Mouse (Mus musculus): ENCODE data around the gene B230217C12Rik. TPM values are rescaled to one million over a fixed set of nuclear protein-coding genes. Genes with fewer than 3 reads are reported as not detected.
A peak's percentile ranks its signal among the peaks of the same experiment; 100 is the strongest.

The B230217C12Rik gene
- polyA plus RNA-seq, 1 experiment = not detected

DNA sequence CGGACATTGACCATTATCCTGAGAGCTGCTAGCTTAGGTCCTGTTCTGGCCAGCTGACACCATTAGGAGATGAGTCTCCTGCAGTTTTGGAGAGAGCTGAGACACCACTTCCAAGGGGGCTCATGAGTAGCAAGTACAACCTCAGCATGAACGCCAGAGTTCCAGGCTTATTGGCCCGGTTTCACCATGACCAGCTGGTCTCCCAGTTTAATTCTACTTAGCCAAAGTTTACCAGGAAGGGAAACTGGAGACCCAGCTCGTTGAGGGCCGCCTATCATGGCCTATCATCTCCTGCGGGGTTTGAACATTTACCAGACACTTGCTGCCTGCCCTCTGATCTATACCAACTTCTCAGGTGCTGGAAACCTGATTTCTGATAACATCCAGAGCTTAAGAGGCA lies 33.0 kb upstream of the B230217C12Rik start:
- H3K27ac ChIP-seq (ENCODE audit: insufficient read depth, low read depth, low read length) = no peak overlapping the region
- peaks cover 54% of the 10 kb centered on the region for H3K4me1 ChIP-seq (ENCODE audit: control insufficient read depth, insufficient read depth, low read length)
- no peak overlapping the region for H3K4me3 ChIP-seq (ENCODE audit: insufficient read depth, low read depth, low read length)
- no peak for TF ChIP-seq POLR2A (IDR thresholded peaks at IDR 0.05; ENCODE audit: insufficient read depth, low read depth, low read length)
- no peak for TF ChIP-seq CTCF (IDR thresholded peaks at IDR 0.05; ENCODE audit: insufficient read depth, low read depth, low read length)
- 42% methylated on average over 6 of the region's 6 CpGs for WGBS

DNA sequence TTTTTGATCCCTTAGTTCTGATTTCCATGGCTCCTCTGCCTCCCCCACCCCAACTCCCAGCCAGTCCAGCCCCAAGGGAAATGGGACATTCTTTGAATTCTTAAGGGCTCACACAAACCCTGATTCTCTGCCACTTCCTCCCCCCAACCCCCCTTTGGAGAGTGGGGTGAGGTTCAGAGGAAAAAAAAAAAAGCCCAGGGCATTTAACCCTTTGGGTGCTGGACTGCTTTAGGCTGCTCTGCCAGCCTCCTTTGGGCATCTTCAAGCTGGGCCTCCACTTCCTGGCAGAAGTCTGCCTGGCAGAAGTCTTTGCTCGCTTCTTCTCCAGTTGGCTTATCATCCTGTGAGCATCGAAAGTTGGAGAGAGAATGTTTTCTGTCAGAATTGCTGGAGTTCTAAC lies 32.5 kb upstream of the B230217C12Rik start:
- H3K4me1 ChIP-seq (ENCODE audit: control insufficient read depth, insufficient read depth, low read length) = peaks cover 58% of the 10 kb centered on the region
- no peak overlapping the region for H3K4me3 ChIP-seq (ENCODE audit: insufficient read depth, low read depth, low read length)
- 52% methylated on average over 2 of the region's 2 CpGs for WGBS
- TF ChIP-seq CTCF (IDR thresholded peaks at IDR 0.05; ENCODE audit: insufficient read depth, low read depth, low read length) (no peak), POLR2A (IDR thresholded peaks at IDR 0.05; ENCODE audit: insufficient read depth, low read depth, low read length) (no peak)
- no peak overlapping the region for H3K27ac ChIP-seq (ENCODE audit: insufficient read depth, low read depth, low read length)

DNA sequence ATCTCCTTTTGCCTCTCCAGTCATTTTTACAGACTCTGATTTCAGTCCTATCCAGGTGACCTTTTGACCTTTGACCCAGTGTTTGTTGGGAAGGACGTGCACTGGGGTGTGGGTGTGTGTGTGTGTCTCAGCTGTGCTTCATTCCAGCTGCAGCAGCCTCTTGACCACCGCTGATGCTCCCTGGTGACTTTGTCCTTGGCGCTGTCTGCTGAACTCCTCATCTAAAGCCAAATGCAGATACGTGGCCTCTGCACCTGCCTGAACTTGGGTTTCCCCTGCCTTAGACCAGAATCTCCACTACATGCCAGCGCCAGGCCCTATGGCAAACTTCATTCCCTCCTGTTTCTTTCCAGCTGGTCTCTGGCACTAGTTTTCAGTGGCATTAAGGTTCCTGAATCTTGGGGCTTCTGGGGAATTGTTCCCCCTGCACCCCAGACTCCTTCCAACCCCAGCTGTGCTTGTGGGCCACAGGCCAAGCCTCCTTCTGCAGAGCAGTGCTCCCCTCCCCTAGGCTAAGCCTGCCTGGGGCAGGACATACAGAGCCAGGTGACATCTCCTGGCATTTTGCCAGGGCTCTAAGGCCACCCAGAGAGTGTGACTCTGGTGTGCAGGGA lies 31.9 kb upstream of the B230217C12Rik start:
- H3K4me3 ChIP-seq (ENCODE audit: insufficient read depth, low read depth, low read length) = no peak overlapping the region
- TF ChIP-seq POLR2A (IDR thresholded peaks at IDR 0.05; ENCODE audit: insufficient read depth, low read depth, low read length) (no peak), CTCF (IDR thresholded peaks at IDR 0.05; ENCODE audit: insufficient read depth, low read depth, low read length) (no peak)
- no peak overlapping the region for H3K27ac ChIP-seq (ENCODE audit: insufficient read depth, low read depth, low read length)
- H3K4me1 ChIP-seq (ENCODE audit: control insufficient read depth, insufficient read depth, low read length) = peaks cover 63% of the 10 kb centered on the region
- whole genome bisulfite sequencing = 57% methylated on average over 5 of the region's 5 CpGs

DNA sequence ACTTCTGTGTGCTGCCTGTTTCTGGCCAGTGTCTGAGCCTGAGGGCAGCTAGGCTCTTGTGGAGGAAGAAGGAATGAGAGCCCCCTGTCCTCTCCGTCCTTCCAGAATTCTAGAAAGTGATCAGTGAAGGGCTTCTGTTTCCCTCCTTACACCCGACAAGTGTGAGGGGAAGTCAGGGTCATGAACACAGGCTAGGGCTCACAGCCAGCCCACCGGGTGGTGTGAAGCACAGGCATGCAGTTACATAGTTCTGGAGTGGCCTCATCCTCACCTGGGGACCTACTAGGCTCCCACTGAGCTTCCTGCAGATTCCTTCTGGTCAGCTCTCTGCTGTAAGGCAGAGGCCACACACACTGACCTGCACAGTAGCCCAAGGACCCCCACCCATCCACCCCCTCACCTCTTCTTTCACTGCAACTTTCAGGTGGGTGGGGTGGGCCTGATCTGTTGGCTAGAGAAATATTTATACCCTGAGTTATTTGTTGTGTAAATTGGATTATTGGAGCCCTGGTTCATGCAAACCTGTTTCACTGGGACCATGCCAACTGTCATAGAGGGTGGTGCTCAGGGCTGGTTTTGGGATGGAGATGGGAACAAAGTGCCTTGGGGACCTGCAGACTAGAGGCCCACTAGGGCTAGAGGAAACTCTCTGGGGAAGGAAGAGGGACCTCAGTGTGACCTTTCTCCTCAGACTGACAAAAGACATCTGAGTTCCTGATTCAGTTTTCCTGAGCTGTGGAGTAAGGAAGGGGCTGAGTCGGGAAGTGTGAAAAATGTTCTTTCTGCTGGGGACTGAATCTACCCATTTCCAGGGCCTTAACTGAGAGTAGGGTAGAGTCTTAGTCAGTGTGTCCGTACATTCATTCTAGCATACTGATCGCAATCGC lies 31.1 kb upstream of the B230217C12Rik start:
- Histone ChIP-seq H3K4me1 (ENCODE audit: control insufficient read depth, insufficient read depth, low read length) (peaks cover 67% of the 10 kb centered on the region), H3K27ac (ENCODE audit: insufficient read depth, low read depth, low read length) (no peak overlapping the region), H3K4me3 (ENCODE audit: insufficient read depth, low read depth, low read length) (no peak overlapping the region)
- 71% methylated on average over 7 of the region's 7 CpGs for WGBS
- TF ChIP-seq CTCF (IDR thresholded peaks at IDR 0.05; ENCODE audit: insufficient read depth, low read depth, low read length) = no peak
- TF ChIP-seq POLR2A (IDR thresholded peaks at IDR 0.05; ENCODE audit: insufficient read depth, low read depth, low read length) = no peak

DNA sequence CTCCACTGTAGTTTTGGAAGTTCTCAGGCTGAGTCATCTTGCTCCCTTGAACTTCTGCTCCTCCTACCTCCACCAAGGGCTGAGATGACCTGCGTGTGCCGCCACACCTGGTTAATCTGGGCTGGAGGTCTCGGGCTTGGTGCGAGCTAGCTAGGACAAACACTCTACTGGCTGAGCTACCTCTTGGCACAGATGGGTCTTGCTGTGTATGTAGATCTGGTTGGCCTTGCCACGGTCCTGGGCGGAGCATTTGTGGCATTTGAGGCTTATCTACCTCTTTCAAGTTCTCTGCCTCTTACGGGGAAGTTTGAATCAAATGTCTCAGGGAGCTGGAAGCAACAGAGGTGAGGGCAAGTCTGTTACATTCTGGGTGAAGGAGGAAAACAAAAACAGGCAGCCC lies 30.2 kb upstream of the B230217C12Rik start:
- TF ChIP-seq POLR2A (IDR thresholded peaks at IDR 0.05; ENCODE audit: insufficient read depth, low read depth, low read length) = no peak
- no peak for TF ChIP-seq CTCF (IDR thresholded peaks at IDR 0.05; ENCODE audit: insufficient read depth, low read depth, low read length)
- Histone ChIP-seq H3K27ac (ENCODE audit: insufficient read depth, low read depth, low read length) (no peak overlapping the region), H3K4me3 (ENCODE audit: insufficient read depth, low read depth, low read length) (no peak overlapping the region), H3K4me1 (ENCODE audit: control insufficient read depth, insufficient read depth, low read length) (peaks cover 64% of the 10 kb centered on the region)
- 76% methylated on average over 7 of the region's 7 CpGs for WGBS

DNA sequence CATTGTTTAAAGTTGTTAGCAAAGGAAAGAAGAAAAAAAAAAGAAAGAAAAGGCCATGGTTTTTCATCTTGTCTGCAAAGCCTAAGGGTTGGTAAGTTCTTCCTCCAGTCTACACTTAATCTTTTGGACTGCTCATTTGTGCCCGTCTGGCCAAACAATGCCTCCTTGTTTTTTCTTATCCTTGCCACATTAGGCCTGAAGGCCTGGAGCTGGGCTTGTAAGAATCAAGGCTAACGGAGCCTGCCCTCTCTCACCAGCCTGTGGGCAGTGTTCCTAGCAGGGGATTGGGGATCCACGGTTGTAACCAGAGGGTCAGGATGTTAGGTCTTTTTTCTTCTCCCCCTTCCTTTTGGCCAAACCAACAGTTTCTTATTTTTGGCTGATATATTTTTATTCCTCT lies 29.6 kb upstream of the B230217C12Rik start:
- no peak overlapping the region for H3K4me3 ChIP-seq (ENCODE audit: insufficient read depth, low read depth, low read length)
- H3K4me1 ChIP-seq (ENCODE audit: control insufficient read depth, insufficient read depth, low read length) = peaks cover 63% of the 10 kb centered on the region
- H3K27ac ChIP-seq (ENCODE audit: insufficient read depth, low read depth, low read length) = no peak overlapping the region
- 49% methylated on average over 3 of the region's 3 CpGs for WGBS
- TF ChIP-seq CTCF (IDR thresholded peaks at IDR 0.05; ENCODE audit: insufficient read depth, low read depth, low read length) = no peak
- TF ChIP-seq POLR2A (IDR thresholded peaks at IDR 0.05; ENCODE audit: insufficient read depth, low read depth, low read length) = no peak

DNA sequence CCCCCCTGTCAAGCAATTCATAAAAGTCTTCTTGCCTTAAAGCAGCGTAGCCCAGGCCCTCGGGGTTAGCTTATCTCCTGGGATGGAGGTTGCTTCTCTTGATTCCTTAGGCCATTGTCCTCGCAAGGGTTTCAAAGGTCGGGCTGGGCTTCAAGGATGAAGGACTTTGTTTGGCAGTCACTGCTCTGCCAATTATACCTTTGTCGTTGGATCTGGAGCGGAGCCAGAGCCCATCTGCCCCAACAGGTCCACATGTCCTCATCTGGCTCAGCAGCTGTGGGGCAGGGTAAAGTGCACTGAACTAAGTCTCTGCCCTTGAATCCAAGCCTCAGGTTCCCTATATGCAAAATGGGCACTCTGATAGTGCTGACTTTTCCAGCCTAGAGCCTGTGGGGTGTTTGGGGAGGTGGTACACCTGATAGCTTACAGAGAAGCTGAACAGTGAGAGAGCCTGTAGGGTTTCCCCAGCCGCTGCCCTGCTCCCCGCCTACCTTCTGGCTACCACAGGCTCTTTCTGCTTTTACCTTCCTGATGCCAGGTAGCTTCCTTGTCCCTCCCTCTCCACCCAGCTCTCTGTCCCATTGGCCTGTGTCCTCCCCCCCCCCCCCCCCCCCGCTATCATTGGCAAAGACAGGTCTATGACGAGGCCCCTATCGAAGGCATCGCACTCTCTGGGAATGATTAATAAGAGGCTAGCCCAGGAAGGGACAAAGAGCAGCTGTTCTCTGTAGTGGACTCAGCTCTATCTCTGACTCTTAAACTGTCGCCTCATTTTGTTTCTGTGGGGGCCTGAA lies 28.8 kb upstream of the B230217C12Rik start:
- no peak overlapping the region; the same call in 1 of the 2 replicates for H3K27ac ChIP-seq (ENCODE audit: insufficient read depth, low read depth, low read length)
- 34% methylated on average over 13 of the region's 13 CpGs for WGBS
- TF ChIP-seq CTCF (IDR thresholded peaks at IDR 0.05; ENCODE audit: insufficient read depth, low read depth, low read length) (no peak), POLR2A (IDR thresholded peaks at IDR 0.05; ENCODE audit: insufficient read depth, low read depth, low read length) (no peak)
- no peak overlapping the region for H3K4me3 ChIP-seq (ENCODE audit: insufficient read depth, low read depth, low read length)
- peaks cover 57% of the 10 kb centered on the region for H3K4me1 ChIP-seq (ENCODE audit: control insufficient read depth, insufficient read depth, low read length)

DNA sequence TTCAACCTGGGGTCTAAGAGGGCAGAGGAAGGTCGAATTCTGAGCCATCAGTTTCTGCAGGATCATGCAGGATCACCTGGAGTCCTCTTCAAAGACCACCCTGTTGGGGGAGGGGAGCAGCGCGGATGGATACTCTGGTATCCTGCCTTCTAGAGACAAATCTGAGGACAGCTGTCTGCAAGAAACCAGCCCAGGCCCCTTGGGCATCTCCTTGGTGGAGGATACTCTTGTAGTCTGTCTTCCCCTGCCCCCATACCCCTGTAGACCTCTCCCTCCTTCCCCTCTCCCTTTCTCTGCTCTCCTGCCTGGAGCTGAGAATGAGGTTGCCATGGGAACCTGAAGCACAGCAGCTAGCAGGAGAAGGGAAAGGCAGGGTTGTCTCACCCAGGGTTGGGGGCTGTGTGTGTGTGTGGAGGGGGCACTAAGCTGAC lies 28.1 kb upstream of the B230217C12Rik start:
- peak overlapping the region; percentile 76 for H3K27ac ChIP-seq (ENCODE audit: insufficient read depth, low read depth, low read length)
- TF ChIP-seq CTCF (IDR thresholded peaks at IDR 0.05; ENCODE audit: insufficient read depth, low read depth, low read length) = no peak
- no peak for TF ChIP-seq POLR2A (IDR thresholded peaks at IDR 0.05; ENCODE audit: insufficient read depth, low read depth, low read length)
- 0 out of 2 replicates have a peak overlapping the region, but pooled peaks have one; percentile 4 for H3K4me3 ChIP-seq (ENCODE audit: insufficient read depth, low read depth, low read length)
- H3K4me1 ChIP-seq (ENCODE audit: control insufficient read depth, insufficient read depth, low read length) = peaks cover 64% of the 10 kb centered on the region
- 31% methylated on average over 3 of the region's 3 CpGs for WGBS

All from olfactory bulb, adult 2 months (tissue).